Mouse (Mus musculus): ENCODE data around the gene Fgf12.

The Fgf12 gene

GRCm38 (mm10) chr16:28603155-28603554, 149.7 kb downstream of the Fgf12 start:
- DNase-seq = no peak

- DNase-seq = no peak
Observed at GRCm38 (mm10) chr16:28601723-28602122, 151.1 kb downstream of the Fgf12 start.

- DNase-seq = no peak
Observed at GRCm38 (mm10) chr16:28596112-28596511, 156.8 kb downstream of the Fgf12 start.

- DNase-seq = peak; percentile 2
Observed at GRCm38 (mm10) chr16:28593075-28593915, 159.6 kb downstream of the Fgf12 start.

GRCm38 (mm10) chr16:28592466-28592865, 160.4 kb downstream of the Fgf12 start:
- no peak for DNase-seq

- no peak for DNase-seq
Observed at GRCm38 (mm10) chr16:28591583-28591982, 161.3 kb downstream of the Fgf12 start.

GRCm38 (mm10) chr16:28572212-28572611, 180.7 kb downstream of the Fgf12 start:
- no peak for DNase-seq

GRCm38 (mm10) chr16:28564716-28565217, 188.1 kb downstream of the Fgf12 start:
- no peak for DNase-seq

- no peak for DNase-seq
Observed at GRCm38 (mm10) chr16:28564075-28564715, 188.7 kb downstream of the Fgf12 start.

GRCm38 (mm10) chr16:28562847-28563246, 190.0 kb downstream of the Fgf12 start:
- no peak for DNase-seq

- no peak for DNase-seq
Observed at GRCm38 (mm10) chr16:28555219-28555618, 197.6 kb downstream of the Fgf12 start.

GRCm38 (mm10) chr16:28539423-28539822, 213.4 kb downstream of the Fgf12 start:
- DNase-seq = no peak

GRCm38 (mm10) chr16:28517596-28518524, 235.0 kb downstream of the Fgf12 start:
- DNase-seq = peak; percentile 23

GRCm38 (mm10) chr16:28512446-28512845, 240.4 kb downstream of the Fgf12 start:
- no peak for DNase-seq

- DNase-seq = no peak
Observed at GRCm38 (mm10) chr16:28511413-28511812, 241.5 kb downstream of the Fgf12 start.

- no peak for DNase-seq
Observed at GRCm38 (mm10) chr16:28497971-28498607, 254.8 kb downstream of the Fgf12 start.

- no peak for DNase-seq
Observed at GRCm38 (mm10) chr16:28491711-28492110, 261.2 kb downstream of the Fgf12 start.

- DNase-seq = peak; percentile 11
Observed at GRCm38 (mm10) chr16:28490515-28490914, 262.4 kb downstream of the Fgf12 start.

GRCm38 (mm10) chr16:28484920-28485319, 267.9 kb downstream of the Fgf12 start:
- DNase-seq = no peak

GRCm38 (mm10) chr16:28479022-28479421, 273.8 kb downstream of the Fgf12 start:
- DNase-seq = no peak

- no peak for DNase-seq
Observed at GRCm38 (mm10) chr16:28476651-28477050, 276.2 kb downstream of the Fgf12 start.

- DNase-seq = no peak
Observed at GRCm38 (mm10) chr16:28475553-28475952, 277.3 kb downstream of the Fgf12 start.

Data from thymus, postnatal 25 days (tissue).